Mouse (Mus musculus) neural tube, embryonic 14.5 days (tissue): ENCODE measurements around the gene Spred2. TPM values are rescaled to one million over a fixed set of nuclear protein-coding genes. Genes with fewer than 3 reads are reported as not detected.
"Not testable (repeated sequence)": the region's sequence is repeated elsewhere in the genome, so short reads cannot be mapped to it uniquely, and the experiment has no call there.

Source experiments
- ATAC-seq: fragments of 200-750 bp; cut with Nextera tagmentation; 2 replicates; pipeline ENCODE4 v1.8.0; 2017; ENCODE audit warnings: low read depth, mild to moderate bottlenecking, moderate TSS enrichment, moderate library complexity
- H3K27ac ChIP-seq: fragments of 300-500 bp; sonication (generic); 2 replicates; pipeline ENCODE4 v1.5.1; 2014; ENCODE audit warnings: low read depth, mild to moderate bottlenecking, control low read depth, low read length, moderate library complexity, mixed read lengths
- H3K27me3 ChIP-seq: fragments of 300-500 bp; sonication (generic); 2 replicates; pipeline ENCODE4 v1.6.1; 2014; ENCODE audit warnings: low read length; ENCODE audit not compliant: control insufficient read depth, insufficient read depth
- H3K36me3 ChIP-seq: fragments of 300-500 bp; sonication (generic); 2 replicates; pipeline ENCODE4 v1.6.1; 2014; ENCODE audit warnings: low read length, mixed read lengths; ENCODE audit not compliant: control insufficient read depth, insufficient read depth
- H3K4me1 ChIP-seq: fragments of 300-500 bp; sonication (generic); 2 replicates; pipeline ENCODE4 v1.6.1; 2014; ENCODE audit warnings: low read length; ENCODE audit not compliant: control insufficient read depth, insufficient read depth
- H3K4me2 ChIP-seq: fragments of 300-500 bp; sonication (generic); 2 replicates; pipeline ENCODE4 v1.6.1; 2014; ENCODE audit warnings: mild to moderate bottlenecking, low read depth, low read length, control low read depth
- H3K4me3 ChIP-seq: fragments of 300-500 bp; sonication (generic); 2 replicates; pipeline ENCODE4 v1.5.1; 2014; ENCODE audit warnings: low read depth, low read length, control low read depth, mixed read lengths
- H3K9ac ChIP-seq: fragments of 300-500 bp; sonication (generic); replicated peaks from 2 replicates; pipeline ENCODE4 v1.6.1; 2014; ENCODE audit warnings: low read depth, mild to moderate bottlenecking, control low read depth, low read length, mixed read lengths
- H3K9me3 ChIP-seq: fragments of 300-500 bp; sonication (generic); 2 replicates; pipeline ENCODE4 v1.6.1; 2016; ENCODE audit warnings: low read length; ENCODE audit not compliant: control insufficient read depth
- WGBS: fragments of 180-500 bp; shearing (Covaris S2); extraction: QIAGEN DNeasy Blood & Tissue Kit; methylation state at CpG from one replicate; pipeline ENCODE4 v1.1.7; 2014; 5-methylcytosine and 5-hydroxymethylcytosine counted together
- polyA plus RNA-seq: library from polyadenylated mRNA; unstranded; fragments of >200 nt; fragmentation: Nextera tagmentation; extraction: Ambion mirVana; gene quantifications from 2 replicates; pipeline ENCODE4 v1.2.1, GENCODE M21; 2014

The Spred2 gene
- polyA plus RNA-seq, 1 experiment from 2014 or later: 6.8 TPM

GRCm38 (mm10) chr11:20056168-20056567, 132.0 kb downstream of the Spred2 start:
- no peak overlapping the region for H3K4me3 ChIP-seq
- H3K36me3 ChIP-seq: no peaks in the 10 kb centered on the region
- no peak overlapping the region for H3K27ac ChIP-seq
- no peak for ATAC-seq
- H3K4me1 ChIP-seq: 0 out of 2 replicates have a peak, but pooled peaks cover 3% of the 10 kb centered on the region
- H3K9ac ChIP-seq: no peak overlapping the region
- no peak overlapping the region for H3K4me2 ChIP-seq
- no peaks in the 10 kb centered on the region for H3K9me3 ChIP-seq
- no peaks in the 10 kb centered on the region for H3K27me3 ChIP-seq
- WGBS: 93% methylated on average over 1 of the region's 1 CpGs

GRCm38 (mm10) chr11:20057429-20057828, 133.3 kb downstream of the Spred2 start:
- WGBS: 95% methylated on average over 2 of the region's 2 CpGs
- Histone ChIP-seq H3K4me3 (no peak overlapping the region), H3K9ac (no peak overlapping the region), H3K27ac (no peak overlapping the region), H3K4me2 (no peak overlapping the region), H3K36me3 (no peaks in the 10 kb centered on the region), H3K27me3 (no peaks in the 10 kb centered on the region), H3K9me3 (no peaks in the 10 kb centered on the region), H3K4me1 (0 out of 2 replicates have a peak, but pooled peaks cover 3% of the 10 kb centered on the region)
- ATAC-seq: no peak

- no peaks in the 10 kb centered on the region for H3K36me3 ChIP-seq
- no peak overlapping the region for H3K9ac ChIP-seq
- H3K4me3 ChIP-seq: no peak overlapping the region
- no peaks in the 10 kb centered on the region for H3K27me3 ChIP-seq
- no peak for ATAC-seq
- H3K27ac ChIP-seq: no peak overlapping the region
- H3K4me1 ChIP-seq: no peaks in the 10 kb centered on the region
- WGBS: 89% methylated on average over 3 of the region's 3 CpGs
- H3K4me2 ChIP-seq: no peak overlapping the region
- H3K9me3 ChIP-seq: no peaks in the 10 kb centered on the region
Measured at GRCm38 (mm10) chr11:20059736-20060135, 135.6 kb downstream of the Spred2 start.

- not testable (repeated sequence) for H3K9ac ChIP-seq, H3K9me3 ChIP-seq, H3K36me3 ChIP-seq, H3K27ac ChIP-seq, ATAC-seq, H3K27me3 ChIP-seq, H3K4me2 ChIP-seq, H3K4me3 ChIP-seq, H3K4me1 ChIP-seq
- WGBS: 52% methylated on average over 9 of the region's 9 CpGs
Measured at GRCm38 (mm10) chr11:20062801-20063200, 138.6 kb downstream of the Spred2 start.

GRCm38 (mm10) chr11:20064086-20064485, 139.9 kb downstream of the Spred2 start:
- WGBS: 8% methylated on average over 2 of the region's 2 CpGs
- not testable (repeated sequence) for H3K4me1 ChIP-seq, ATAC-seq

GRCm38 (mm10) chr11:20064926-20065325, 140.8 kb downstream of the Spred2 start:
- 97% methylated on average over 2 of the region's 2 CpGs for WGBS
- H3K36me3 ChIP-seq: peaks cover 5% of the 10 kb centered on the region; the same call in 1 of the 2 replicates

More at GRCm38 (mm10) chr11:20064086-20064485, 139.9 kb downstream of the Spred2 start:
- H3K9me3 ChIP-seq, H3K9ac ChIP-seq, H3K4me3 ChIP-seq, H3K36me3 ChIP-seq, H3K4me2 ChIP-seq, H3K27me3 ChIP-seq, H3K27ac ChIP-seq: not testable (repeated sequence)

DNA sequence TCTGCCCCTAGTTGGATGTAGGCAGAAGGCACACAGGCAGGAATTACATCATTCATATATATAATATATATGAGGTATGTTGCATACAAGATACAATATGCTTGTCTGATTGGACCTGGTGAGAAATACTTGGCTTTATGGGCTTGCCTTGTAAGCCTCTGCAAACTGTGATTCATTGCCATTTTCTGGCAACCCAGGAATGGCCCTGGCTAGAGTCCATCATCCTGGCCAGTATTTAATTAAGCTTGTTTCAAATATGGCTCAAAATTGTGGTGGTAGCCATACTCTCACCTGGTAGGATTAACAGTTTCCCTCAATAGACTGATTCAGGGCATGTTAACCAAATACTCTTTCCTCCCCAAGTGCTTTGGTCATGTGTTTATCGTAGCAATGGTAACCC, 141.9 kb downstream of the Spred2 start:
- no peaks in the 10 kb centered on the region for H3K27me3 ChIP-seq
- ATAC-seq: no peak
- H3K4me1 ChIP-seq: no peaks in the 10 kb centered on the region
- H3K9me3 ChIP-seq: no peaks in the 10 kb centered on the region
- H3K4me3 ChIP-seq: no peak overlapping the region
- no peak overlapping the region for H3K9ac ChIP-seq
- WGBS: 89% methylated on average over 1 of the region's 1 CpGs
- H3K4me2 ChIP-seq: no peak overlapping the region
- H3K36me3 ChIP-seq: peaks cover 5% of the 10 kb centered on the region; the same call in 1 of the 2 replicates
- no peak overlapping the region for H3K27ac ChIP-seq

More at GRCm38 (mm10) chr11:20064926-20065325, 140.8 kb downstream of the Spred2 start:
- no peaks in the 10 kb centered on the region for H3K4me1 ChIP-seq
- H3K9me3 ChIP-seq: no peaks in the 10 kb centered on the region
- H3K4me3 ChIP-seq: no peak overlapping the region
- no peak; the same call in 1 of the 2 replicates for ATAC-seq
- no peaks in the 10 kb centered on the region for H3K27me3 ChIP-seq
- no peak overlapping the region for H3K4me2 ChIP-seq
- H3K27ac ChIP-seq: no peak overlapping the region
- H3K9ac ChIP-seq: no peak overlapping the region

- Histone ChIP-seq H3K4me2 (no peak overlapping the region), H3K27me3 (no peaks in the 10 kb centered on the region), H3K27ac (no peak overlapping the region), H3K9me3 (no peaks in the 10 kb centered on the region), H3K36me3 (peaks cover 5% of the 10 kb centered on the region; the same call in 1 of the 2 replicates), H3K9ac (no peak overlapping the region), H3K4me1 (no peaks in the 10 kb centered on the region), H3K4me3 (no peak overlapping the region)
- no peak for ATAC-seq
- WGBS: 66% methylated on average over 1 of the region's 1 CpGs
Measured at GRCm38 (mm10) chr11:20067521-20067920, 143.3 kb downstream of the Spred2 start.

DNA sequence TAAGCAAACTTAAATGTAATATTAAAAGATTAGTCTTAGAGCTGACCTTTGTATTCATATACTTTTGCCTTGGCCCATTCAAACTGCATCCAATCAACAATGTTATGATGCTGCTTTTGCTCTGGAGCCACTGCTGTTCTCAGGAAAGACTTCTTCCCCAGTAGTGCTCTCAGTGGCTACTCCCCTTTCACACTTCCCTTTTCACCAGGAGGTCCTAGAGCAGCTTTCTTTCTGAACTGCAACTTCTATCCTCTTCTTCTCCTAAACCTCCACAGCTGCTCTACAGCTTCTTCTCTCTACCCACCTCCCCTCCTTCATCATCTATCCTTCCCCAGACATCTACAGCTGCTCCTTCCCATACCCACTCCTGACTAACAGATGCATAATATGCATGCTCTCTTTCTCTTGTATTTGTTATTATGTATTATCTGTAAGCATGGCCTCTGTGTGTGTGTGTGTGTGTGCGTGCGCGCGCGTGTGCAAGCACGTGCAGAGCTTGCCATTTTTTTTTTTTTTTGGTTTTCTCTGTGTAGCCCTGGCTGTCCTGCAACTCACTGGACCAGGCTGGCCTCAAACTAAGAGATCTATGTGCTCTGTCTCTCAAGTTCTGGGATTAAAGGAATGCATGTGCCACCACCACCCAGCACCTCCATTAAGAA, 144.3 kb downstream of the Spred2 start:
- Histone ChIP-seq H3K4me3 (no peak overlapping the region), H3K9ac (no peak overlapping the region), H3K27me3 (no peaks in the 10 kb centered on the region), H3K9me3 (no peaks in the 10 kb centered on the region), H3K4me1 (no peaks in the 10 kb centered on the region), H3K36me3 (peaks cover 9% of the 10 kb centered on the region; the same call in 1 of the 2 replicates), H3K4me2 (no peak overlapping the region), H3K27ac (no peak overlapping the region)
- no peak for ATAC-seq
- 96% methylated on average over 6 of the region's 6 CpGs for WGBS
